Mouse (Mus musculus): ENCODE results near the gene Odf4.

GRCm38 (mm10) chr11:68905665-68906460 is 21.0 kb downstream of the Odf4 start:
- TF ChIP-seq CTCF (IDR thresholded peaks at IDR 0.05; ENCODE audit: extremely low read depth, insufficient read depth, low read length) (no peak), POLR2A (IDR thresholded peaks at IDR 0.05; ENCODE audit: extremely low read depth, insufficient read depth, low read length) (0 out of 2 replicates have a peak, but pooled peaks have one; percentile 16)
